In the genomic region with DNA sequence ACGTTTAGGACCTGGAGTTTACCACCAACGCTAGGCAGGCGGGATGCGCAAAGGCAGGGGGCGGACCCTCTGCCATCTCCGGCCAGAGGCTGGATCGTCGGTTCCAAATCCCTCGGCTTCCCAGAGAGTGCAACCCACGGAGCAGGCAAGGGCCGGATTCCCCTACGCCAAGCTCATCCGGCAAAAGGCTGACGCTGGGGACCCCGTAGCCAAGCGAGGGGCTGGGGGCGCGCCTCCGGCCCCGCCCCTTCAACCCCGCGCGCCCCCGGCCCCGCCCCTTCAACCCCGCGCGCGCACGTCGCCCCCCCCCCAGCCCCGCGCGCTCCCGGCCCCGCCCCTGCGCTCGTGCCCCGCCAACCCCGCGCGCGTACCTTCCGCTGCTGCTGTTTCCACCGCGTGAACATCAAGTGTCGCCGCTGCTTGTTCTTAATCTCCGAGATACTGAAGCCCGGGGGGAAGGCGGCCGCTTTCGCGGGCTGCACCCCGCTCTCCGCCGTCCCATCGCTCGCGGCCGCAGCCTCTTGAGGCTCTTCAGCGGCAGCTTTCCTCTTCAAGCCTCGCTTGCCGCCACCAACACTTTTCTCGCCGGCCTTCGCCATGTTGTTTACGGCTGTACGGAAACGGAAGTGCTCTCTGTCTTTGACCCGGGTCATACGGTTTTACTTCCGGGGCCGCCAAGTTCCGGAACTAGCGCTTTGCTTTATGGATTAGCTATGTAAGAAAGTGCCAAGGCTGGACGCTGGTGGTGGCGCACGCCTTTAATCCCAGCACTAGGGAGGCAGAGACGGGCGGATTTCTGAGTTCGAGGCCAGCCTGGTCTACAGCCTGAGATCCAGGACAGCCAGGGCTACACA, we compare ENCODE assay signal across 8 mouse cellular contexts. TPM values are rescaled to one million over a fixed set of nuclear protein-coding genes. Genes with fewer than 3 reads are reported as not detected.
A peak's percentile ranks its signal among the peaks of the same experiment; 100 is the strongest.
DNase-seq lines count a peak whose midpoint lies in the region; ATAC-seq and TF ChIP-seq lines count a peak whose summit lies in the region.

A gene (minus strand): TSS at position 632 of the 854 bp plus-strand sequence.

- peak within 1 kb of the TSS; percentile 81 for H3K4me2 ChIP-seq in heart, embryonic 12.5 days
- peak within 1 kb of the TSS; percentile 57 for H3K4me2 ChIP-seq in kidney, postnatal 0 days (ENCODE audit: low read length)
- H3K4me2 ChIP-seq in liver, embryonic 11.5 days, result peak within 1 kb of the TSS; percentile 81
- peak within 1 kb of the TSS; percentile 66 for H3K4me2 ChIP-seq in stomach, embryonic 14.5 days (replicated peaks; ENCODE audit: low read depth, low read length)

- peaks cover 17% of the 10 kb centered on the region for H3K36me3 ChIP-seq in heart, embryonic 12.5 days
- 0 out of 2 replicates have a peak, but pooled peaks cover 7% of the 10 kb centered on the region for H3K36me3 ChIP-seq in kidney, postnatal 0 days (ENCODE audit: insufficient read depth, low read length)
- peaks cover 7% of the 10 kb centered on the region for H3K36me3 ChIP-seq in liver, embryonic 11.5 days (ENCODE audit: control insufficient read depth, insufficient read depth, low read length)
- H3K36me3 ChIP-seq in stomach, embryonic 14.5 days (ENCODE audit: control insufficient read depth, insufficient read depth, low read length), result peaks cover 9% of the 10 kb centered on the region; the same call in 1 of the 2 replicates

- no peaks in the 10 kb centered on the region; the same call in 1 of the 2 replicates for H3K4me1 ChIP-seq in heart, embryonic 12.5 days (replicated peaks)
- no peaks in the 10 kb centered on the region for H3K4me1 ChIP-seq in kidney, postnatal 0 days (replicated peaks; ENCODE audit: insufficient read depth, low read length)
- no peaks in the 10 kb centered on the region for H3K4me1 ChIP-seq in liver, embryonic 11.5 days (replicated peaks; ENCODE audit: control insufficient read depth, insufficient read depth, low read length)
- no peaks in the 10 kb centered on the region for H3K4me1 ChIP-seq in stomach, embryonic 14.5 days (ENCODE audit: control insufficient read depth, insufficient read depth, low read length)

- peak within 1 kb of the TSS; percentile 86 for H3K9ac ChIP-seq in heart, embryonic 12.5 days
- H3K9ac ChIP-seq in kidney, postnatal 0 days (ENCODE audit: low read depth, low read length), result peak within 1 kb of the TSS; percentile 72
- peak within 1 kb of the TSS; percentile 97 for H3K9ac ChIP-seq in liver, embryonic 11.5 days (ENCODE audit: low read depth, low read length)
- H3K9ac ChIP-seq in stomach, embryonic 14.5 days (replicated peaks; ENCODE audit: low read depth, low read length), result peak within 1 kb of the TSS; percentile 77

- ATAC-seq in erythroid progenitor cell, adult 5-6 weeks (replicated peaks; ENCODE audit: low FRiP score, poor library complexity, severe bottlenecking), result peak; percentile 98
- peak; percentile 96 for ATAC-seq in heart, embryonic 12.5 days (ENCODE audit: insufficient number of reproducible peaks, low FRiP score)
- ATAC-seq in kidney, postnatal 0 days (replicated peaks; ENCODE audit: low FRiP score, low read depth), result peak; percentile 96
- ATAC-seq in liver, embryonic 11.5 days (replicated peaks; ENCODE audit: low FRiP score), result peak; percentile 94
- peak; percentile 95 for ATAC-seq in stomach, embryonic 14.5 days (ENCODE audit: insufficient number of reproducible peaks, insufficient read depth, low FRiP score, low read depth)

- peak within 1 kb of the TSS; percentile 98 for H3K27ac ChIP-seq in heart, embryonic 12.5 days (ENCODE audit: poor library complexity, severe bottlenecking)
- H3K27ac ChIP-seq in kidney, postnatal 0 days, result peak within 1 kb of the TSS; percentile 99
- H3K27ac ChIP-seq in liver, embryonic 11.5 days (ENCODE audit: low read depth, low read length), result peak within 1 kb of the TSS; percentile 98
- H3K27ac ChIP-seq in stomach, embryonic 14.5 days (ENCODE audit: low read length), result peak within 1 kb of the TSS; percentile 99

- H3K9me3 ChIP-seq in heart, embryonic 12.5 days (replicated peaks), result no peaks in the 10 kb centered on the region
- H3K9me3 ChIP-seq in kidney, postnatal 0 days (replicated peaks; ENCODE audit: low read length), result no peaks in the 10 kb centered on the region
- H3K9me3 ChIP-seq in liver, embryonic 11.5 days (ENCODE audit: control insufficient read depth, low read length), result no peaks in the 10 kb centered on the region
- no peaks in the 10 kb centered on the region for H3K9me3 ChIP-seq in stomach, embryonic 14.5 days (ENCODE audit: control insufficient read depth, low read depth, low read length)

- TF ChIP-seq CTCF in kidney, postnatal 0 days (IDR thresholded peaks at IDR 0.05; ENCODE audit: low read depth), result peak; percentile 26; the same call in 1 of the 2 replicates

- H3K4me3 ChIP-seq in heart, embryonic 12.5 days, result peak within 1 kb of the TSS; percentile 92
- H3K4me3 ChIP-seq in kidney, postnatal 0 days (replicated peaks; ENCODE audit: low read depth, low read length), result peak within 1 kb of the TSS; percentile 66
- H3K4me3 ChIP-seq in liver, embryonic 11.5 days (ENCODE audit: low read depth, low read length), result peak within 1 kb of the TSS; percentile 92
- H3K4me3 ChIP-seq in stomach, embryonic 14.5 days (ENCODE audit: low read depth, low read length), result peak within 1 kb of the TSS; percentile 86

- no peaks in the 10 kb centered on the region for H3K27me3 ChIP-seq in heart, embryonic 12.5 days (replicated peaks)
- no peaks in the 10 kb centered on the region for H3K27me3 ChIP-seq in kidney, postnatal 0 days (ENCODE audit: insufficient read depth, low read length)
- no peaks in the 10 kb centered on the region for H3K27me3 ChIP-seq in liver, embryonic 11.5 days (replicated peaks; ENCODE audit: control insufficient read depth, insufficient read depth, low read length)
- H3K27me3 ChIP-seq in stomach, embryonic 14.5 days (ENCODE audit: control insufficient read depth, insufficient read depth, low read length), result no peaks in the 10 kb centered on the region

- DNase-seq in CD4-positive helper T cell, adult 2 months (ENCODE audit: low read depth, low spot score), result peak; percentile 95
- DNase-seq in brain, embryonic 18.5 days (ENCODE audit: low read depth, low spot score), result peak; percentile 88
- DNase-seq in kidney, postnatal 0 days (ENCODE audit: low spot score), result peak; percentile 97
- DNase-seq in liver, embryonic 11.5 days (ENCODE audit: low spot score), result peak; percentile 88
- peak; percentile 94 for DNase-seq in naive thymus-derived CD4-positive, alpha-beta T cell, adult 2 months (ENCODE audit: low read depth)

- WGBS in heart, embryonic 12.5 days, result under 1% methylated on average over 65 of the region's 82 CpGs
- under 1% methylated on average over 69 of the region's 82 CpGs for WGBS in kidney, postnatal 0 days
- WGBS in liver, embryonic 11.5 days, result under 1% methylated on average over 66 of the region's 82 CpGs
- under 1% methylated on average over 69 of the region's 82 CpGs for WGBS in stomach, embryonic 14.5 days

RNA-seq across cellular contexts. Expression of the gene that starts here (rescaled TPM):
- total RNA-seq in erythroid progenitor cell, adult 5-6 weeks (2015; ENCODE audit: low replicate concordance), result 28.1 and 44.0 TPM in 2 replicates
- 23.9 and 25.3 TPM in 2 replicates for total RNA-seq in erythroid progenitor cell, adult 5-6 weeks (2017; ENCODE audit: low replicate concordance)
- 41.2 and 45.6 TPM in 2 replicates for polyA plus RNA-seq in heart, embryonic 12.5 days (2016; fragmentation: Nextera tagmentation; extraction: Ambion mirVana)
- 58.1 and 59.7 TPM in 2 replicates for polyA plus RNA-seq in kidney, postnatal 0 days (2015; fragmentation: Nextera tagmentation; extraction: Ambion mirVana)
- 74.7 and 77.6 TPM in 2 replicates for polyA plus RNA-seq in liver, embryonic 11.5 days (2014; fragmentation: Nextera tagmentation; extraction: Ambion mirVana)
- polyA plus RNA-seq in stomach, embryonic 14.5 days (2014; fragmentation: Nextera tagmentation; extraction: Ambion mirVana), result 48.0 and 48.1 TPM in 2 replicates

Comparison
In these comparisons a context has a peak if more than half of its experiments do, and no peak if none do; other contexts are left out.
1. Peak in every context shown above with its lines: DNase-seq, ATAC-seq, H3K4me3 ChIP-seq and H3K27ac ChIP-seq.